Mouse (Mus musculus) cerebellum, adult 11-12 months (tissue): ENCODE data around the gene Nmt1.
A peak's percentile ranks its signal among the peaks of the same experiment; 100 is the strongest.

Experiments
- DNase-seq: peaks from one replicate; pipeline ENCODE4 v3.0.0; 2022

Nmt1 gene

DNA sequence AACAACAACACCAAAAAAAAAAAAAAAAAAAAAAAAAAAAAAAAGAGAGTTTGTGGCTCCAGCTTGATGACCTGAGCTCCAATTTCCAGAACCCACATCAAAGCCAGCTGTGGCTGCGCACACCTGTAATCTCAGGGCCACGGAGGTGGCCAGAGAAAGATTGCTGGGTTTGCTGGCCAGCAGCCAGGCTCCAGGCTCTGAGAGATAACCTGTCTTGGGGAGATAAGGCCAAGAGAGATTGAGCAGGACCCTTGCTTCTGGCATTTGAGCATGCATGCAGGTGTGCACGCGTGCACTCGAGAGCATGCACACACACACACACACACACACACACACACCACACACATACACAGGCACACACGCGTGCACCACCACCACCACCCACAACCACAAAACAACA, 65.3 kb downstream of the Nmt1 start:
- peak; percentile 19 for DNase-seq

DNA sequence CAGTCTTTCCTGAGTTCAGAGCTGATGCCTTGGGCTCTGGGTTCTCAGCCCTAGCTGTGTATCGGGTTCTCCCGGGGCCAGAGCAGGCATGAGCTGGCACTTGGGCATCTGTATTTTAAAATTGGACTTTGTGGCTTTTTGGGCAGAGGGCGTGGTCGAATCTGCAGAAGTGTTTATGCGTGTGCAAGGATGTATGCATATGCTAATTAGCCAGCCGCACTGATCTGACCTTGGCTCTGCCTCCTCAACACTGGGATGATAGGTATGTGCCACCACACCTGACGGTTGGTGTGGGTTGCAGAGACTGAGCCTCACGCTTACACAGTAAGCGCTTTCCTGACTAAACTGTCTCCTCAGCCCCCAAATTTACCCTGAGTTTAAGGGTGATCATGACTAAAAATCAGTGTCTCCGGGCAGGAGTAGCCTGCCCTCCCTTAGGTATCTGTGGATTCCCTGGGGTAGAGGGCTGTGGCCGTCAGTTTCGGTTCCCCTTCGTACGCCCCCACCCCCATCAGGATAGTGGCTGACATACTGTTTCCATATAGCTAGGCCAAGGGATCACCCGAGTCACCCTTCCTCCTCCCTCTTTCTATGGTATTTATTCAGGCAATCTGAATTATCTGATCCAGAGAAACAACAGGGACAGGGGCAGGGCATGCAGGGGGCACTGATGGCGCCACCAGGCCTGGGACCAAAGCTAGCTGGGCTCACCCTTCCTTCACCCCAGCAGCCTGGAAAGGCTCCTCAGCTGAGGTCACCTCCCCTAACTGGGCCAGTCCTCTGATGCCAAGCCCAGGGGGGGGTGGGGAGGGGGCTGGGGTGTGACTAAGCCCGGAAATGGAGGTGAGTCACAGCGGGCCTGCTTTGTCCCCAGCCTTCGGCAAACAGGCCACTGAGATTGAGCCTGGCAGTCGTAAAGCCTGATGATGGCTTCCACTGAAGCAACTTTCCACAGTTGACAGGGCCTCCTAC, 66.2 kb downstream of the Nmt1 start:
- DNase-seq, result peak; percentile 9

DNA sequence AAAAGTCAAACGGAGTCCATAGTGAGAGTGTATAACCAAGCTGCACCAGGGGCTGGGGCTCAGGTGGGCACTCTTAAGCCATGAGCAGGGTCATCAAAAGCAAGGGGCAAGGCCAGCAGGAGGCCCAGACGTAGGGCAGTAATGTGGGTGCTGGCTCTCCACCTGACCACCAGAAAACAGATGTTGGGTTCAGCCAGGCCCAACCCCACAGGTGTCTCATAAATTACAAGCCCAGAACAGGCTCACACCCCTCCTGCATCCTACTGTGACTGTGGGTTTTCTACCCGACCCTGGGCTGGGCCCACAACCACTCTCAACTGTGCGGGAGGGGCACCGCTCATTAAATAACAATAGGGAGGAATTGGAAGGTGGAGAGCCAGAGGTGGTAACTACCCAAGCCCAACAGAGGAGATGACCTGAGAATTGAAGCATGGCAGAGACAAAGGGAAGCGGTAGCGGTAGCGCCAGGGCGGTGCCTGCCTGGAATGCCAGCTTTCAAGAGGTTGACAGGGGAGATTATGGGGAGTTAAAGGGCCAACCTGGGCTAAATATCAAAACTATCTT, 67.2 kb downstream of the Nmt1 start:
- DNase-seq, result peak; percentile 14

DNA sequence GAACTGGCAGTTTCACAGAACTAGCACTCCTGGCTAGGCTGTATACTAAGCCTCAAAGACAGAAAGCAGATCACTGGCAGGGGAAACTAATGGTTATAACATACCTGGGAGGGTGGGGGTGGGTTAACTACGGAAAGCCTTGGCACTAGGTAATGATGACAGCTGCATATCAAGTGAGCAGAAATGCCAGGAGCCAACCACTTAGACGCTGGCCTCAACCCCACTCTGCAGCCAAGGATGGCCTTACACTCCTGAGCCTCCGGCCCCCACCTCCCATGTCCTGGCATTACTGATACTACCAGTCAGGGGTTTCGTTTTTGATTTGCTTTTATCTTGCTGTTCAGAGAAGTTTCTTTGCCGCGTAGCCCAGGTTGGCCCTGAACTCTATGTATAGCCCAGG, 67.8 kb downstream of the Nmt1 start:
- peak; percentile 12 for DNase-seq

DNA sequence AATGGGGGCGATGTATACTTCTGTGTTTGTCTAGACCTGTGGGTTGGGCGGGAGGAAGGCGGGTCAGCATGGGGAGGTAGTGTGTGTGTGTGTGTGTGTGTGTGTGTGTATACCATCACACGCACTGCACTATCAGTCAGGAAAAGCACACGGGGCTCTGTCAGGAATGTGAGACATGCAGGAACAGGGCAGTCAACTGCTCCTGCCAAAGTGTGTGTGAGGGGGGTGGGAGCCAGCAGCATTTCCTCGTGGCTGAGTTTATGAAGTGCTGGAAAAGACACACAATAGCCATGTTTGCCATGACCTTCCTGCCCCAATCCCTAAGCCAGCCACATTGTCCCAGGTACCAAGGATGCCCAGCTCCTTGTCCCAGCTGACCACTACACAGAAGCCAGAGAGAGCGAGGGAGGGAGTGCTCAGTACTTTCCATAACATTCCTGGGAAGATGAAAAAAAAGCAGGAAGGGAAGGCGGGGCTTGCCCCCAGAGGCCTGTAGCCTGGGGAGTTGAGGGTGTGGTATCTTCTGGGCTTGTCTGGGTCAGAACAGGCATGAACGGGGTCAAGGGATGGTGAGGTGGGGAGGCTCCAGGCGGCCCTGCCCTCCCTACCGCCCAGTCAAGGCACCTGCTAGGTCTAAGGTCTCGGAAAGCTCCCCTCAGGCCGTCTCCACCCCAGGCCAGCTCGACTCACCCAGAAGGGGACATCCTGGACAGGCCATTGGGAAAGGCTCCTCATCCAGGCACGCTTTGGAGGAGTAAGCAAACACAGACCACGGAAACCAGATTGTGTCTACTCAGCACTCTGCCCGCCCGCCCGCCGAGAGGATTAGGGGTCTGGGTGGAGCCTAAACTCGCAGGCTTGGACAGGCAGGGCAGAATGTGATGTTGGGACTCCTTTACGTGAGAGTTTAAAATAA, 69.2 kb downstream of the Nmt1 start:
- peak; percentile 35 for DNase-seq

DNA sequence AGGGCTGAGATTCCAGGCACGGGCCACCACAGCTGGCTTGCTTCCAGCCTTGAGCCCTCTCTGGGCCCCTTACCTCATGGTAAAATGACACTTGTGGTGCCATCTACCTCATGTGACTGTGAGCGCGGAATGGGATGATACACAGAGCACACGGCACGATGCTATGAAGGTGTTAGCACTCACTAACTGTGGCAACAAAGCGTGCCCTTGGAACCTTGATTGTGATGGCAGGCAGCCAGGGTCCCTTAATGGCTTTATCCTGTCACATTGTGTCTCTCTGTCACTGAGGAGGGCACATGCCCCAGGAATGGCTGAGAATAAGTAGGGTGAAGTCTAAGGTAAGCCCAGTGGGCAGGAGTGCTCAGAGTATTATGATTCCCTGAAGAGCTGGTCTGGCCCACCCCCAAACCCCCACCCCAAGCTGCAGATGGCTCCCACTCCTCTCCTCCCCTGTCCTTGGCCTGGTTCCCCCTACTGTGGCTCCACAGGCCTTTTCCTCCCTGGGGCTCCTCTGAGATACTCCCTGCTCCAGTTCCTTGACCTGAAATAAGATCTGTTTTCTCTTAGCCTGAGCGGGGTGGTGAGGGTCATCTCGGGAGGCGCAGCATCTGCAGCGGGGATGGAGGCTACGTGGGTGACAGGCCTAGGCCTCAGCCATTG, 70.7 kb downstream of the Nmt1 start:
- DNase-seq, result peak; percentile 62

DNA sequence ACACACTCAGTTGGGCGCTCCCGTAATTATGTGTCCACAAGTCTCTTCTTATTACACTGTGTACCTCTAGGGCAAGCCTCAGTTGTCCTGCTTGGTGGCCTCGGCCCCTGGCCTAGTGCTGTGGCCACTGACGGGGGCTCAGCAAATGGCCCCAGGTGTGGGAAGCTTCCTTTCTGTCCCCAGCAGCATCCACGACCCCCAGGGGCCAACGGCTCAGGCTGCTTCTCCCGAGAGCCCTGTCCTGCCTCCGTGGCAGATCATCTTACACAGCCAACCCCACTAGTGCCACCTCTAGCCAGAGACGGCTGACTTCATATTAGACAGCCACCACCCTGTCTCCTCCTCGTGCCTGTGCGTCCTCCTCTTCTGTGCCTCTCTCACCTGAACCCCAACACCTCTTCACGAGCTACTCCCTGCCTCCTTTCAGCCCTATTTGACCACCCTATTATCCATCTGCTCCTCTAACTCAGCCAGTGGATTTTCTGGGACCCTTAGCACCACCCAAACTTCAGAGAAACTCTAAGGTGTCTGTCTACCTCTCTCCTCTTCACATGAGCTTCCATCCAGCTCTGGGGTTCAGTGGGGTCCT, 71.5 kb downstream of the Nmt1 start:
- peak; percentile 43 for DNase-seq

DNA sequence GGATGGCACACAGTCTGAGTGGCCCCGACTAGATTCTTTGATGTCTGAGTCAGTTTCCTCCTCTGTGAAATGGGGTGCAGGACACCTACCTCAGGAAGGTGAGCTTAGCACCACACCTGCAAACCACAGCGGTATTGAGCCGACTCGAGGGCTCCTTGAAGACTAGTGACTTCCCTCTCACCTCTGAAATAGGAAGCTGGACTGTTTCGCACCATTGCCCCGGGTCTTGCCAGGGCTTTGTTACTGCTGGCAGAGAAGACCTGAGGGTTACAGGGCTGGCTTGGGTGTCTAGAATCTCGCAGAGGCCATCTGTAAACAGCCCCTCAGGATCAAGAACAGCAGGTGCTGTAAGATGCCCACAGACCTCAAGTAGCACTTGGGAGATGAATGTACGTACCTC, 72.4 kb downstream of the Nmt1 start:
- DNase-seq, result peak; percentile 46

DNA sequence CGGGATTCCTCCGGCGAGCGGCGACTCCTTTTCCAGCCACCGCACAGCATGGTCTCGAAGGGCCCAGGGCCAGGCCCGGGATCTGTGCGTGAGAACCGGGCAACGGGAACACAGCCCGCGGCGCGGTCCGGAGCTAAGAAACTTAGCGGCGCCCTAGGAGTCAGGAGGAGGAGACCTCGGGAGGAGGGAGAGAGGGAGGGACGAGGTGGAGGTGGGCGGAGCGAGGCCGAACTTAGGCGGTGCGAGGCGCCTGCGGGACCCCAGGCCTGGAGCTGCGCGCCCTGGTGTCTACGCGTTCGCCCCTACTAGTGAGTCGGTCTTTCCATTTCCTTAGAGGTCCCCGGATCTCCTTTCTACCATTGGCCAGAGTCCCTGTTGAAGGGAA, 73.5 kb downstream of the Nmt1 start, which contains the start of the genes Plcd3 and Acbd4:
TSS of gene Plcd3 (minus strand) at position 178 of the 385 bp plus-strand sequence.
TSS of gene Acbd4 (plus strand) at position 202 of the 385 bp plus-strand sequence.
- peak; percentile 85 for DNase-seq

DNA sequence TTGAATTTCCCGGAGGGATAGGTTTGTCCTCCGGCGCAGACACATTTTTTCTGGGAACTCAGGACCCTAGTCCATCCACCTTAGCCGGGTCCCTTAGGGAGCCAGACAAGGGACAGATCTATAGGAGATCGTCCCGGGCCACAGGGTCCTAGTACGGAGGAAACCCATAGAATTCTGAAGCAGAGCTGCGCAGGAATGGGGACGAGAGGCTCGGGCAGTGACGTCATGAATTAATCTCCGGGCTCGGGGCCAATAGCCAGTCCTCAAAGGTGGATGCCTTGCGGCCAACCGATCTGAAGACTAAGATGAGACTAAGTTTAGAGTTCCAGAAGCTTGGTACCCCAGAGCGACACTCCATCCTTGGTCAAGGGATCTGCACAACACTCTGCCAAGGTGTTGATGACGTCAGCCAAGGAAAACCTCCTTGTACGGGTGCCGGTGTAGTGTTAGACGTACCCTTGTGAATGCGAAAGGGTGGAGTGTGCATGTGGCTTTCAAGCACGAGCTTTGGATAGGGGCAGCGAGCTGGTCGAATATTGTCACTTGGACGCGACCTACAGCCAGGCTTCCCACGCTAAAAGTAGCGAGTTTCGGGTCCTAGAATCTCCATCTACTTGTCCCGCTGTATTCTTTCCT, 74.0 kb downstream of the Nmt1 start:
- peak; percentile 88 for DNase-seq

DNA sequence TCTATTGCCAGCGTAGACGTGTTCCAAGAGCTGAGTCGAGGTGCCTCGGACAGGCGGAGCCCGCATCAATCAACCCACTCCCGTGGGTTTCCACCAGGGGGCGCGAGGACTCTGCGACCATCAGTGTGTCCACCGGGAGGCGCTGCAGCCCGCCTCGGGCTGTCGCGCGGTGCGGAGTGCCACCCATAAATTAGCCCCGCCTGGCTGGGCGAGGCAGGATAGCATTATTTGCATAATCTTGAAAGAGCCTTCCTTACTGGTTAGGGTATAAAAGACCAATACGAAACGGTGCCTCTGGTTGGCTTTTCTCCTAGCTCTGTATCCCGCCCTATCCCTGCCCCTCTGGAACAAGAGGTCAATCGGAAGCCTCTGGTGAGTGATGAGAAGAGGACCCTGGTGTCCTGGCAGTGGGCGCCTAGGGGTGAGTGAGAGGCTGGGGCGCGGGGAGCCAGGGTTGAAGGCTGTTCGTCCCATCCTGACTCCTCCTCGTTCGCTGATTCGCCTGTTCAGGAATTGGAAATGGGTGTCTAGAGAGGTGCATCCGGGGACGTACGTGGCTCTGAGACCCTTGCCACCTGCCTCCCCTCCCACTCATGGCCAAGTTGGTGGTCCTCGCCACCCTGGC, 74.8 kb downstream of the Nmt1 start:
- peak; percentile 97 for DNase-seq

DNA sequence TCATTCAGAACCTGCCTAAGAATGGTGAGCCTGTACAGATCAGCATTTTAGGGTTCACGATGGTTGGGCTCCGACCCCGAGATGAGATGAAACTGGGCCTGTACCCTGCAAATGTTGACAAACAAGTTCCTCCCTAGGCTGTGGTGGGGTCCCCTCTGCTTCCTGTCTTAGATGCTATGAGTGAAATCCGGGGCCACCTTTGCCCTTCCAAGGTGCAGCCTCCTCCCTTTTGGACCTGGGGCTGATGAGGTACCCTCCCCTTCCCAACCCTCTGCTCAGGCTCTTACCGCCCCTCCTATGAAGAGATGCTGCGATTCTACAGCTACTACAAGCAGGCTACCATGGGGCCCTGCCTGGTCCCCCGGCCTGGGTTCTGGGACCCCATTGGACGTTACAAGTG, 75.6 kb downstream of the Nmt1 start:
- DNase-seq, result peak; percentile 48

DNA sequence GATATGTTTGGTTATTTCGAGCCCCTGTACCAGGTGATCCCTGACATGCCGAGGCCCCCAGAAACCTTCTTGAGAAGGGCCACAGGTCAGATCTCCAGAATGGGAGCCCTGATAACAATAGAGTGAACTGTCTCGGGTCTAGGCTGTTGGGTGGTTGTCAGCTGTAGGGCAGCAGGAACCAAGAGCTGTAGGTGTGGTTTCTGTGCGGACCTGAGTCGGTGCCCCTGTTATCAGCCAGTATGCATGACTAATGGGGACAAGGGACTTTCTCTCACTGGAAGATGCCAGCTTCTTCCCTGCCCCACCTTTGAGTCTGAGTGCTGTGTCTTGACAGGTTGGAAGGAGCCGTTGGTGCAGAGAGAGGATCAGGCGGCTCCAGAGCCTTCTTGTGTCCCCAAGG, 76.5 kb downstream of the Nmt1 start:
- peak; percentile 53 for DNase-seq

DNA sequence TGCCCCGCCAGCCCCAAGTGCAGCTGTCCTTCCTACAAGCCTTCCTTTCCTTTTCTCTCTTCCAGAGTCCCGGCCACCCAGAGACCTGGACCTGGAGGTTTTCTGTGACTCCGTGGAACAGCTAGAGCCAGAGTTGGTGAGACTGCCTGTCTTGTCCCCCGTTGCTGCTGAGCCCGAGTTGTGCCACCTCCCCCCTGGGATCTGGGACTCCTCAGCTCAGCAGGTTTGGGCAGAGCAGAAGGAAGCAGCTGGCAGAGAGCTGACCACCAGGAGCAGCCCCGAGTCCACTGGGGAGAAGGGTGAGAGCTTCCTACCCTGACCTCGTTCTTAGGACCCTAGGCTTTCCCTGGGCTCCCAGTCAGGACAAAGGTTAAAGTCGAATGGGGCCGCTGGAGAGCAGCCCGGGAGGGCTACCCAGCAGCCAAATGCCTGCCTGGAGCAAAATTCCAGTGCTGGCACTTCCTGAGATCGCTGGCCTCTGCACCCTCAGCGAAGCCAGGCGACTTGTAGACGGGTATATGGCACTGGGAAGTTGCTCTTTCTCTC, 77.3 kb downstream of the Nmt1 start:
- peak; percentile 47 for DNase-seq

DNA sequence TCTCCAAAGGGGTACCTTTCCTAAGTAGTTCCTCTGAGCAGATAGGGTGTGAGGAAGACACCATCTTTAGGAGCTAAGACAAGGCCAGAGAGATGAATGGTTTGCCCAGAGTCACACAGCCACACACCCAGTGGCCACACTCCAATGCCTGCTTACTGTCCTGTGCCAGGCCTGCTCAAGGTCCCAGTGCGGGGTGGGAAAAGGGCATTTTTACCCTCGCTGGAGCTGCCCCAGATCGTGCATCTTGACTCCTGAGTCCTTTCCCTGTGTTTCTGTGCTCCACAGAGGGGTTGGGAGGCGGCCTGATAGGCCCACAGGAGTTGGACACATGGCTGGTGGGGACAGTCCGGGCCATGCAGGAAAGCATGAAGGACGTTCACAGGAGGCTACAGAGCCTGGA, 77.8 kb downstream of the Nmt1 start:
- peak; percentile 40 for DNase-seq

DNA sequence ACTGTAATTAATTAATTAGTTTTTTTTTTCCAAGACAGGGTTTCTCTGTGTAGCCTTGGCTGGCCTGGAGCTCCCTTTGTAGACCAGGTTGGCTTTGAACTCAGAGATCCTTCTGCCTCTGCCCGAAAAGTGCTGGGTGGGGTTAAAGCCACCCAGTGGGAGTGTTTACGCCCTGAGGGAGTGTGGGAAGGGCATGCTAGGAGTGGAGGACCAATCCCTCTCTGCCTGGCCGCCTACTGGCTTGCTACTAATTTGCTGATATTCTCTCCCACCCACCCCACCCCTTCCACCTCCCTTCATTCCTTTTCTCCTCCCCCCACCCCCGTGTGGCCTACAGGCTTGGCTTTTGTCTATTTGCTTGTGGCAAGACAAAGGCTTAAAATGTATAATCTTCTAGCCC, 78.4 kb downstream of the Nmt1 start:
- DNase-seq, result no peak

DNA sequence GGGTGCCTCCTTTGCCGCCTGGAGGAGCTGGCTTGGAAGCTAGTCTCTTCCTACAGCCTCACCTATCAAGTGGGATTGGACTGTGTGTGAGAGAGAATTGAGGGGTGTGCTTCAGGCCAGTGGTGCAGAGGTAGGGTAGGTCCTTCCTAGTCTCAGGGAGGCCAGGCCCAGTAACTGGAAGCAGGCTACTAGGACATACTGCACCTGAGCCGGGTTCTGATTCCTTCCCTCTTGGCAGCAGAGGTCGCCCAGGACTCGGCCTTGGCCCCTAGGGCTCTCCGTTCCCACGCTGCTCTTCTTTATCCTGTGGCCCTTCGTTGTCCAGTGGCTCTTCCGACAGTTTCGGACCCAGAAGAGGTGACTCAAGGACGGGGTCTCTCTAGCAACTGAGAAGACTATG, 83.3 kb downstream of the Nmt1 start:
- peak; percentile 41 for DNase-seq

DNA sequence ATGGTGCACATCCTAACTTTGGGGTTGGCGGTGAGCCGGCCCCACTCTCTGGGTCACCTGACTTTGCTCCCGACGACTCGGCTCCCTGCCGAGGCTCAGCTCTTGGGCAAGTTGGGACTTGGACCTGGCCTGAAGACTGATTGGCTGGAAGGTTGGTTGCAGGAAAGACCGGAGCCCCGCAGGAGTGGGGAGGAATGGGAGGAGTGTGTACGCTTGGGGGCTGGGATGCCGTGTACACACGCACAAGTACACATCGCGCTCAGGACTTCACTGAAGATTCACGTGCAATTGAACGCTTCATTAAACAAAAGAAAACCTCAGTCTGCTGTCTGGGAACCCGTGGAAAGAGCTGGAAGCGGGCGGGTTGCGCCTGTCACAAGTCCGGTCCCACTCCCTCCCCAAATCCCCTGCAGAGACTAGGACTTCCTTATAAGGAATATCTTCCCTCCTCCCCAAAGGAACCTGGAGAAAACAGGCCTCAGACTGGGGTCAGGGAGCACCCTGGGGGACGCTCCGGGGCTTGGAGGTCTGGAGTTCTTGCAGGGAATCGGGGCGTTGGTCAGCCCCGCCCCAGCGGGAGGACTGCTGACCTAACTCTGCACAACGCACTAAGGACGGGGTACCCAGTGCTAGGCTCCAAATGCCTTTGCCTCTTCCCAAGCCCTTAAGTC, 84.0 kb downstream of the Nmt1 start:
- DNase-seq, result peak; percentile 74

DNA sequence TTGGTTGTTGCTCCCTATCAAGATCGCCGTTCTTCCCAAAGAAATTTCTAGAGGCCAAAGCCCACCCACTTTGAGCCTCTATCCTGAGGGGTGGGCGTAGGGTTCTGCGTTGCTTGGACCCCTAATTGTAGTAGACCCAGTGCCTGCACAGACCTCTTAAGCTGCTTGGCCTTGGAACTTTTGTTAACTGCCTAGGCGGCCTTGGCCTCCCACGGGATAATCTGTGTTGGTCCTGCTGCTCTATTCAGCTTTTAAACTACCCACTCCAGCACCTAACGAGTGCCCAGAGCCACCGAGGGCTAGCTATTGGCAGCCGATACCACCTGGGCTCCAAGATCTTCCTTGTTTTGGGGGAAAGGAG, 84.5 kb downstream of the Nmt1 start:
- DNase-seq, result peak; percentile 62

DNA sequence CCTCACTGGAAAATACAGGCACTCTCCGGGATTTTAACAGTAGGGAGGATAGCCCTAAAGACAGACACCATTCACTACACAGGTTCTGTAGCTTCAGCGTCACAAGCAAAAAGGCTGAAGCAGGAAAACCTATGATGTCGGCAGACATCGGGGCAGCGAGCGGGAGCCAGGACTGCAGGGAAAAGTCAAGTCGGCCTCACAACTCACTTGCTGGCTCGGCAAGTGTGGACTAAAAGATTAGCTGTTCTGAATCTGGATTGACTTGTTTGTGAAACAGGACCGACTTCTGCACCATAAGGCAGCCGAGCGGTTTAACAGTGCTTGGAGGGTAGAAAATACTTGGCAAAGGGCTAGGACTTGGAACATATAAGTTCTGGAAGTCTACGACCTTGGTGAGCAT, 85.0 kb downstream of the Nmt1 start:
- DNase-seq, result peak; percentile 40
